Mouse (Mus musculus): ENCODE data around the gene Abhd12.
"Not testable (repeated sequence)": the region's sequence is repeated elsewhere in the genome, so short reads cannot be mapped to it uniquely, and the experiment has no call there.

The Abhd12 gene

GRCm38 (mm10) chr2:150909429-150910039, 5.0 kb upstream of the Abhd12 start:
- peak; percentile 95 to 98 for DNase-seq

DNA sequence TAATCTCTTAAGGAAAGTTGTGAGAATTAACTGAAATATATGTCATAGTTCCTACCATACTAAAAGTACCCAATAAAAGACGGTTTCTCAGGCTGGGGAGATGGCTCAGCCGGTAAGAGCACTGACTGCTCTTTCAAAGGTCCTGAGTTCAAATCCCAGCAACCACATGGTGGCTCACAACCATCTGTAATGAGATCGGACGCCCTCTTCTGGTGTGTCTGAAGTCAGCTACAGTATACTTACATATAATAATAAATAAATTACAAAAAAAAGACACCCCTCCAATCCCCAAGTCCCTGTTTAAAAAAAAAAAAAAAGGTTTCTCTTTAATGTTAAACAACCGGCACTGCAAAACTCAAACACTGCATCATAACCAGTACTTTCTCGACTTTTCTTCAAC, 4.3 kb upstream of the Abhd12 start:
- not testable (repeated sequence) for DNase-seq

GRCm38 (mm10) chr2:150904936-150905450, 452 bp upstream of the Abhd12 start, which contains the start of gene Gins1:
Gene Gins1, plus strand, starts transcription at chr2:150905400.
- DNase-seq = no peak

GRCm38 (mm10) chr2:150902347-150902746, 2.2 kb downstream of the Abhd12 start:
- no peak for DNase-seq

DNA sequence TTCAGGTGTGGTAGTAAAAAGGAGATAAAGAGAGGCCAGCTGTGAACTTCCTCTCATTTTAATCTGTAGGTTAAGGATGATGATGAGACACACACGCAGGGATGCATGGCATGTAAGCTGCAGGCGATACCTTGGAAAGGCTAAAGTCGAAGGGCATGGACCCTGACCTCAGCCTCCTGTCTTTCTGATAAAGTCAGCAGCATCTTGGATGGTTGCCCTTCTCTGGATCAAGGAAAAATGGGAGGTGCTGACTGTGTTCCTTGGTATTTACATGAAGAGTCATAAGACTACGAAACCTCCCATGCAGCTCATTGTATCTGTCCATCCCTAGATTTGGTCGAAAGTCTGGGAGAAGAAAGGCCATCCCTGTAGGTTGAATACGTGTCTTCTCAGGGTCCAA, 4.2 kb downstream of the Abhd12 start:
- no peak for DNase-seq

- DNase-seq = no peak
Observed at GRCm38 (mm10) chr2:150895691-150896252, 8.8 kb downstream of the Abhd12 start.

DNA sequence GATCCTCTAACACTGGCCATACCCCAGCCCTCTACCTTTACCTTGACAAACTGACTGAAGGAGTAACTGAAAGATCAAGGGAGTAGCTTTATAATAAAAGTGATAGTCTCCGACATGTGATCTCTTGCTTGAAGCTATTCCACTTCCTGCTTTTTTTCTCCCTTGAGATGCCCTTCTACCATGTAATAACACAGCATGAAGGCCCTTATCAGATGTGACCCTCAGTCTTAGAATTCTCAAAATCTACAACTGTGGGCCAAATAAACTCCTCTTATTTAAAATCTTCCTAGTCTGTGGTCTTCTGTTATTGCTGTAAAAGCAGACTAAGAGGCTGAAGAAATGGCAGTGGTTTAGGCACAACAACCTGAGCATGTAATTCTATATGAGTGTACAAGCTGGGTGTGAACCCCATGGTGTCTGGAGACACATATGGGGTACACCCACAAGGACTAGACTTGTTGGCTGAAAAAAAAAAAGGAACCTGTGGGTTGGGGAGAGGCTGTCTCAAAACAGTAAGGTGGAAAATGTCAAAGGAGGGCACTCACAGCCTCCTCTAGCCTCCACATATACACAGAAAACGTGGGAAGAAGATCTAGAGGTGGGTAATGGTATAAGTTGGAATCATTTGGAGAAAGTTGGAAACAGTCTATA, 9.8 kb downstream of the Abhd12 start:
- no peak for DNase-seq

DNA sequence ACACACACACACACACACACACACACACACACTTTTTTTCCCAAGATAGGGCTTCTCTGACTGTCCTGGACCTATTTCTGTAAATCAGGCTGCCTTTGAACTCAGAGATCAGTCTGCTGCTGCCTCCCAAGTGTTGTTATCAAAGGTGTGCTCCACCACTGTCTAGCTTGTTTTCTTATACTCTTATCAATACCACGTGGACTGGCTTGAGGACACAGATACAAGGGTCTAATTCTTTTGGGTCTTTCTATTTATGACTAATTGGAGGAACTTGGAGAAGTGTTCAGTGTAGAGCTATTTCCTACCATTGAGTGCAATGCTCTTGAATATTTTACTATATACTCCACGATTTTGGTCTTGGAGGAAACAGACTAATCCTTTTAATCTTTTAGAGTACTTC, 17.2 kb downstream of the Abhd12 start:
- DNase-seq = no peak

GRCm38 (mm10) chr2:150886315-150886714, 18.2 kb downstream of the Abhd12 start:
- no peak for DNase-seq

GRCm38 (mm10) chr2:150885814-150886213, 18.7 kb downstream of the Abhd12 start:
- no peak for DNase-seq

GRCm38 (mm10) chr2:150884779-150885110, 19.8 kb downstream of the Abhd12 start:
- DNase-seq = no peak

- no peak for DNase-seq
Observed at GRCm38 (mm10) chr2:150884075-150884778, 20.3 kb downstream of the Abhd12 start.

DNA sequence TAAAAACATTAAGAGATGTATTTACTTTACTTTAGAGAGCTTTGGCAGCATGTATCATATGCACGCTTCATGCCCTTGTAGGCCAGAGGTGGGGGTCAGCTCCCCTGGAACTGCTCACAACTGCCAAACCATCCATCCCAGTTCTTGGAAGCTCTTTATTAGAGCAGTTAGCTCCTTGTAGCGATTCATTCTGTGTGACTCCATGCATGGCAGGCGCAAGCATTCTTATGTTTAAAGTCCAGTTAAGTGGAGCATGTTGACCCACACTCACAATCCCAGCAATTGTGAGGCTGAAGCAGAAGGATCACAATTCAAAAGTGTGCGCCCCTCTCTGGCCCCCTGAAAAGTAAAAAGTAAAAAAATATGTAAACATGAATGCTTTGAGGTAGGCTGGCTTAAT, 27.0 kb downstream of the Abhd12 start:
- DNase-seq = no peak

DNA sequence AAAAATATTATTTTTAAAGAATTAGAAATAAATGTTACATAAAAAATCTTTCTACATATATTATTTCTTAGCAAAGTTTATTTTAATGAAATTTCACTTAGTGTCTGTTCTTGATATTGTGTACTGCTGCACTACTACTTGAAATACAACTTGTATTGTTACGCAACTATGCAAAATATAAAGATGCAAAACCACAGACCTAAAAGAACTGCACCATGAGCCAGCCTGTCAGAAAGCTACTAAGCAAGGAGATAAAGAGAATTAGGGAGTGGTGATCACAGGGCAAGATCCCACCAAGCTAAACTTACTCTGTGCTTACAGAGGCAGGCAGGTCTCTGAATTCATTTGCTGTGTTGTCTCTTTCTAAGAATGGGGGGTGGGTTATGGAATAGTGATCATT, 29.3 kb downstream of the Abhd12 start:
- DNase-seq = no peak

GRCm38 (mm10) chr2:150874508-150874907, 30.0 kb downstream of the Abhd12 start:
- no peak for DNase-seq

- DNase-seq = no peak
Observed at GRCm38 (mm10) chr2:150869446-150869845, 35.1 kb downstream of the Abhd12 start.

DNA sequence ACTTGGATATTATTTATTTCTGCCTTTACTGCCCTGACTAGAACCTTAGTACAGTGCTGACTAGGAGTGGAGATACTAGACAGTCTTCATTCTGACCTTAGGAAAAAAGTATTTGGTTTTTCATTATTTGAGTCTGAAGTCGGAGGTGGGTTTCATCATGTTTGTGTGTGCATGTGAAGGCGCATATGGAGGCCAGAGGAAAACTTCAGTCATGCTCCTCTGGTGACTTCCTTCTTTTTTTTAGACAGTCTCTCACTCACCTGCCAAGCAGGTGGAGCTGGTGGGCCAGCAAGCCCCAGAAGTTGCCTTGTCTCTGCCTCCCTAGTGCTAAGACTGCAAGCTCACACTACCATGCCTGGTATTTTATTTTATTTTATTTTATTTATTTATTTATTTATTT, 37.5 kb downstream of the Abhd12 start:
- DNase-seq = no peak

DNA sequence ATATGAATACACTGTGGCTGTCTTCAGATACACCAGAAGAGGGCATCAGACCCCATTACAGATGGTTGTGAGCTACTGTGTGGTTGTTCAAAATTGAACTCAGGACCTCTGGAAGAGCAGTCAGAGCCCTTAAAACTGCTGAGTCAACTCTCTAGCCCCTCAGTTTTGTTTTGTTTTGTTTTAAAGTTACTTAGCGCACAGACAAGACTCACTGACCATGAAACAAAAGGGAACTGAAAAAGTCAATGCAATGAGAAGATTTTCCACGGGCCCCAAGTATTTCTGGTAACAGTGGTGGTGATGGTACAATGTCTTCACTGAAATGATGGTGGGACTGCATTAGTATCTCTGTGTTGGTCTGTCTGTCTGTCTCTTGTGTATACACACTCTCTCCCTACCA, 43.4 kb downstream of the Abhd12 start:
- no peak for DNase-seq

- DNase-seq = no peak
Observed at GRCm38 (mm10) chr2:150859709-150860470, 44.7 kb downstream of the Abhd12 start.

DNA sequence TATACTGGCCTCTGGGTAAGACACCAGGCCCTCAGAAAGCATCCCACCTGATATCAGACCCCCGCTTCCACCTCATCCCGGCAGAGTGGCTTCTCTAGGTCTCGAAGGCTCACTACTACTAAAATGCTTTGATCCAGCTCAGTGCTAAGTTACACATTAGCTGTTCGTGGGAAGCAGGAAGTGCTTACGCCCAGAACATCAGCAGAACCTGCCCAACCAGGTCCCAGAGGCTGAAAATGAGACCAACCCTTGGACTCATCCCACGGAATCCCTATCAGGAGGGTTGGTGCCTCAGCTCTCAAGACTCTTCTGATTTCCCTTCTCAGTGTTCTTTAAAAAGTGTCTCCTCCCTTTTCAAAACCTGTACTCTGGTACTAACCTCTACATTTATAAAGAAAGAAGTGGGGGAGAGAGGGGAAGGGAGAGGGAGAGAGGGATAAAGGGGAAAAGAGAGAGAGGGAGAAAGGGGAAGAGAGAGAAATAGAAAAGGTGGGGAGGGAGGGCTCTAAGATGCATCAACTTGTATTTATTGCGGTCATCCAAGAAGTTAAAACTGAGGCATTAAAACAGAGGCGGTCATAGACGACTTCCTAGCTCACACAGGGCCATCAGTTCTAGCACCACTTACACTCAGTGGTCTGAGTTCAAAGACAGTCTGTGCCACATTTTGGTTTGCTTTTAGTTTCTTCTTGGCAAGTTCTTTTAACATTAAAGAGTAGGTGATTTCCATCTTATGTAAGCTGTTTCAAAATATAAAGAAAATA, 45.6 kb downstream of the Abhd12 start:
- DNase-seq = no peak

GRCm38 (mm10) chr2:150855186-150855585, 49.4 kb downstream of the Abhd12 start:
- no peak for DNase-seq

DNA sequence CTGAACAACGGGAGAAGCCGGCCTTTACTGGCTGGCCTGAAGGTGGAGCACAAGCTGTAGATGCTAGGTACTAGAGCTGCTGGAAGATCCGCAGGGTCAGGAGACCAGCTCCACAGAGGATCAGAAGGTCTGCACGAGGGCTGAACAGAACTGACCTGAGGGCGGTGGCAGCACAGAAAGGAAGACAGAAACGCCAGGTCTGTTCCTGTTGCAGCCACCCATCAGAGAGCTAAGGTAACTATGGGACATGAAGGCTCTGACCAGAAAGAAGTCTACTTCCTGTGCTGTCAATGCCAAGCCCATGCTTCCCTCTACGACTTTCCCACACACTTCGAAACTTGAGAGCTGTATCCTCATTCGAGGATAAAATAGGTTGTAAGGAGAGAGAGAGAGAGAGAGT, 53.3 kb downstream of the Abhd12 start:
- DNase-seq = no peak
